ENCODE assay signal across 10 mouse cellular contexts in genomic region chr13:44301936-44302335, GRCm38 (mm10).
A peak's percentile ranks its signal among the peaks of the same experiment; 100 is the strongest.
DNase-seq lines count a peak whose midpoint lies in the region; ATAC-seq lines count a peak whose summit lies in the region.
"Had no signal": no experiment of that assay in that cellular context is flagged by ENCODE, and none has a peak within 500 bp of the region (broad histone marks: within the 10 kb centered on the region; RNA-seq: fewer than 3 reads in every experiment).

No protein-coding gene starts in this region.

- peak overlapping the region; percentile 46 for H3K4me2 ChIP-seq in heart, embryonic 13.5 days
- H3K4me2 ChIP-seq: neural tube, embryonic 13.5 days had no signal

- peak; percentile 98 for DNase-seq in heart, adult 11 months
- DNase-seq in heart, embryonic 10.5 days (ENCODE audit: low spot score) = no peak
- DNase-seq in brain, adult 2 months (ENCODE audit: low read depth, low spot score) = peak; percentile 88
- DNase-seq in lung, postnatal 14 days = peak; percentile 58
- DNase-seq in left cerebral cortex, adult 8-10 months (ENCODE audit: low spot score in 2 of 2) = no peak
- no peak for DNase-seq in layer of hippocampus, postnatal 25 days (ENCODE audit: extremely low spot score in 1 of 2, low spot score in 1 of 2)
- no peak for DNase-seq in ovary, adult 18-20 months (ENCODE audit: low spot score)

- no peaks in the 10 kb centered on the region for H3K4me1 ChIP-seq in heart, embryonic 10.5 days
- H3K4me1 ChIP-seq in heart, embryonic 13.5 days = peaks cover 4% of the 10 kb centered on the region; the same call in 1 of the 2 replicates
- H3K4me1 ChIP-seq: neural tube, embryonic 13.5 days had no signal

- no peak overlapping the region for H3K4me3 ChIP-seq in heart, embryonic 10.5 days
- no peak overlapping the region for H3K4me3 ChIP-seq in heart, embryonic 13.5 days
- H3K4me3 ChIP-seq: layer of hippocampus, adult 2 months; neural tube, embryonic 13.5 days had no signal

- no peak overlapping the region for H3K27ac ChIP-seq in heart, embryonic 10.5 days
- H3K27ac ChIP-seq in heart, embryonic 13.5 days (replicated peaks) = no peak overlapping the region
- H3K27ac ChIP-seq: layer of hippocampus, adult 2 months; neural tube, embryonic 13.5 days had no signal

- WGBS in heart, embryonic 10.5 days = 61% methylated on average over 10 of the region's 10 CpGs
- WGBS in heart, embryonic 13.5 days = 42% methylated on average over 10 of the region's 10 CpGs

- H3K9ac ChIP-seq in heart, embryonic 13.5 days = no peak overlapping the region
- H3K9ac ChIP-seq: neural tube, embryonic 13.5 days had no signal

- H3K9me3 ChIP-seq in heart, embryonic 10.5 days = no peaks in the 10 kb centered on the region
- H3K9me3 ChIP-seq in heart, embryonic 13.5 days = no peaks in the 10 kb centered on the region
- H3K9me3 ChIP-seq: neural tube, embryonic 13.5 days had no signal

- no peaks in the 10 kb centered on the region for H3K36me3 ChIP-seq in heart, embryonic 10.5 days
- H3K36me3 ChIP-seq in heart, embryonic 13.5 days = no peaks in the 10 kb centered on the region
- H3K36me3 ChIP-seq: neural tube, embryonic 13.5 days had no signal

- ATAC-seq in heart, embryonic 13.5 days (ENCODE audit: extremely low read depth, insufficient number of reproducible peaks, low FRiP score, low TSS enrichment) = no peak

- no peaks in the 10 kb centered on the region for H3K27me3 ChIP-seq in heart, embryonic 10.5 days (ENCODE audit: insufficient read depth, poor library complexity, severe bottlenecking)
- no peaks in the 10 kb centered on the region for H3K27me3 ChIP-seq in heart, embryonic 13.5 days (replicated peaks)
- H3K27me3 ChIP-seq: neural tube, embryonic 13.5 days had no signal

Comparison
In these comparisons a context has a peak if more than half of its experiments do, and no peak if none do; other contexts are left out.
1. DNase-seq: peak in heart, adult 11 months (single experiment), brain, adult 2 months (single experiment) and lung, postnatal 14 days (single experiment); none in heart, embryonic 10.5 days (single experiment), left cerebral cortex, adult 8-10 months (0 of 2), layer of hippocampus, postnatal 25 days (0 of 2) and ovary, adult 18-20 months (single experiment).